Mouse (Mus musculus) thymus, adult 2 months (tissue): ENCODE data around the gene Opn3.

Source experiments
- CTCF ChIP-seq: fragments of 200-500 bp; IDR thresholded peaks from 2 replicates; pipeline ENCODE4 v1.5.1; 2012; ENCODE audit warnings: mild to moderate bottlenecking, control low read depth, low read length, moderate library complexity, borderline replicate concordance; ENCODE audit not compliant: control insufficient read depth, poor library complexity, insufficient read depth; ENCODE audit errors: extremely low read depth
- POLR2A ChIP-seq: fragments of 200-500 bp; IDR thresholded peaks from 2 replicates; pipeline ENCODE4 v1.6.1; 2012; ENCODE audit warnings: mild to moderate bottlenecking, low read length, control low read depth, moderate library complexity; ENCODE audit not compliant: control insufficient read depth, poor library complexity, insufficient read depth; ENCODE audit errors: extremely low read depth

- TF ChIP-seq CTCF, result no peak
- no peak for TF ChIP-seq POLR2A
Measured at GRCm38 (mm10) chr1:175632470-175632869, 60.1 kb downstream of the Opn3 start.
